Mouse (Mus musculus) stomach, postnatal 0 days (tissue): ENCODE results near the gene Tyrobp. TPM values are rescaled to one million over a fixed set of nuclear protein-coding genes. Genes with fewer than 3 reads are reported as not detected.
A peak's percentile ranks its signal among the peaks of the same experiment; 100 is the strongest.

Experiments used
- ATAC-seq: fragments of 200-750 bp; cut with Nextera tagmentation; 2 replicates; pipeline ENCODE4 v1.8.0; 2017; ENCODE audit not compliant: low FRiP score, low TSS enrichment
- DNase-seq: peaks from one replicate; pipeline ENCODE4 v3.0.0-alpha.2; 2016; ENCODE audit warnings: low spot score
- H3K27ac ChIP-seq: fragments of 300-500 bp; sonication (generic); replicated peaks from 2 replicates; pipeline ENCODE4 v1.5.1; 2014; ENCODE audit warnings: mild to moderate bottlenecking, control low read depth
- H3K27me3 ChIP-seq: fragments of 300-500 bp; sonication (generic); 2 replicates; pipeline ENCODE4 v1.6.1; 2014; ENCODE audit warnings: low read length; ENCODE audit not compliant: control insufficient read depth, insufficient read depth
- H3K36me3 ChIP-seq: fragments of 300-500 bp; sonication (generic); 2 replicates; pipeline ENCODE4 v1.6.1; 2014; ENCODE audit warnings: low read length, mixed read lengths; ENCODE audit not compliant: control insufficient read depth, insufficient read depth
- H3K4me1 ChIP-seq: fragments of 300-500 bp; sonication (generic); replicated peaks from 2 replicates; pipeline ENCODE4 v1.6.1; 2014; ENCODE audit warnings: antibody characterized with exemption; ENCODE audit not compliant: control insufficient read depth, insufficient read depth
- H3K4me2 ChIP-seq: fragments of 300-500 bp; sonication (generic); replicated peaks from 2 replicates; pipeline ENCODE4 v1.6.1; 2014; ENCODE audit warnings: low read depth, mild to moderate bottlenecking, control low read depth, moderate library complexity
- H3K4me3 ChIP-seq: fragments of 300-500 bp; sonication (generic); 2 replicates; pipeline ENCODE4 v1.5.1; 2014; ENCODE audit warnings: low read depth, low read length, control low read depth
- H3K9ac ChIP-seq: fragments of 300-500 bp; sonication (generic); 2 replicates; pipeline ENCODE4 v1.6.1; 2014; ENCODE audit warnings: mild to moderate bottlenecking, low read length, control low read depth, mixed read lengths
- H3K9me3 ChIP-seq: fragments of 300-500 bp; sonication (generic); 2 replicates; pipeline ENCODE4 v1.6.1; 2016; ENCODE audit warnings: low read length; ENCODE audit not compliant: control insufficient read depth
- CTCF ChIP-seq: IDR thresholded peaks from 2 replicates; pipeline ENCODE4 v1.5.1; 2016; ENCODE audit warnings: antibody characterized with exemption, low read depth, mild to moderate bottlenecking, moderate library complexity
- EP300 ChIP-seq: optimal IDR thresholded peaks from 2 replicates; pipeline ENCODE3; 2016; ENCODE audit warnings: antibody characterized with exemption
- WGBS: fragments of 180-500 bp; shearing (Covaris S2); extraction: QIAGEN DNeasy Blood & Tissue Kit; methylation state at CpG from one replicate; pipeline ENCODE4 v1.1.7; 2014; 5-methylcytosine and 5-hydroxymethylcytosine counted together
- polyA plus RNA-seq: library from polyadenylated mRNA; unstranded; fragments of >200 nt; fragmentation: Nextera tagmentation; extraction: Ambion mirVana; gene quantifications from 2 replicates; pipeline ENCODE4 v1.2.1, GENCODE M21; 2015

The Tyrobp gene
- polyA plus RNA-seq, 1 experiment from 2014 or later = 71.0 TPM

- Histone ChIP-seq H3K4me1 (no peaks in the 10 kb centered on the region), H3K27ac (no peak overlapping the region), H3K4me3 (no peak overlapping the region), H3K4me2 (no peak overlapping the region), H3K36me3 (no peaks in the 10 kb centered on the region), H3K9ac (no peak overlapping the region), H3K9me3 (no peaks in the 10 kb centered on the region), H3K27me3 (no peaks in the 10 kb centered on the region; the same call in 1 of the 2 replicates)
- TF ChIP-seq CTCF (no peak), EP300 (no peak)
- DNase-seq (no peak), ATAC-seq (no peak)
- WGBS = 43% methylated on average over 2 of the region's 2 CpGs
Observed at GRCm38 (mm10) chr7:30409789-30410188, 3.8 kb upstream of the Tyrobp start.

- no peak for TF ChIP-seq EP300
- no peak for TF ChIP-seq CTCF
- no peaks in the 10 kb centered on the region for H3K36me3 ChIP-seq
- no peak overlapping the region for H3K9ac ChIP-seq
- H3K9me3 ChIP-seq = no peaks in the 10 kb centered on the region
- no peaks in the 10 kb centered on the region for H3K4me1 ChIP-seq
- 70% methylated on average over 3 of the region's 3 CpGs for WGBS
- H3K4me3 ChIP-seq = no peak overlapping the region
- DNase-seq (no peak), ATAC-seq (no peak)
- H3K4me2 ChIP-seq = no peak overlapping the region
- H3K27me3 ChIP-seq = no peaks in the 10 kb centered on the region; the same call in 1 of the 2 replicates
- no peak overlapping the region for H3K27ac ChIP-seq
Observed at GRCm38 (mm10) chr7:30411023-30411422, 2.5 kb upstream of the Tyrobp start.

DNA sequence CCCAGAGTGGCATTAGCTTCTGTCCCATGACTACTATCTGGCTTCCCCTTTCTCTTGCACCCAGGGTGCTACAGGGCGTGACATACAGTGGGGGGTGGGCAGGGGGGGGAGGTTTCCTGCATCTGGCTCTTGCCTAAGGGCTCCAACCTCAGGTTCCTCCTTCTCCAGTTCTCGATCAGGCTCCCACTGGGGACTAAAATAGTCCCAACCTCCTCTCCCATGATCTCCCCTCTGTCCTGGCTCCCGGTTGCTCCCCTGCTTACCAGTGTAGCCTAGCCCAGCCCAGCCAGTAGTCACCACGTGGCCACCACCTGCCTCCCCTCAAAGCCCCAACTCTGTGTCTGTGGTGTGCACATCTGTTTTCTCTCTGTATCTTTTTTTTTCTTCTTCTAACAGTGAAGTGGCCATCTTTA, 819 bp upstream of the Tyrobp start:
- ATAC-seq (peak; percentile 54; the same call in 1 of the 2 replicates), DNase-seq (no peak)
- 41% methylated on average over 4 of the region's 4 CpGs for WGBS
- Histone ChIP-seq H3K9ac (no peak overlapping the region), H3K36me3 (no peaks in the 10 kb centered on the region), H3K4me1 (no peaks in the 10 kb centered on the region), H3K27me3 (no peaks in the 10 kb centered on the region; the same call in 1 of the 2 replicates), H3K4me3 (no peak overlapping the region), H3K4me2 (no peak overlapping the region), H3K27ac (no peak overlapping the region), H3K9me3 (no peaks in the 10 kb centered on the region)
- TF ChIP-seq EP300 (no peak), CTCF (no peak)

DNA sequence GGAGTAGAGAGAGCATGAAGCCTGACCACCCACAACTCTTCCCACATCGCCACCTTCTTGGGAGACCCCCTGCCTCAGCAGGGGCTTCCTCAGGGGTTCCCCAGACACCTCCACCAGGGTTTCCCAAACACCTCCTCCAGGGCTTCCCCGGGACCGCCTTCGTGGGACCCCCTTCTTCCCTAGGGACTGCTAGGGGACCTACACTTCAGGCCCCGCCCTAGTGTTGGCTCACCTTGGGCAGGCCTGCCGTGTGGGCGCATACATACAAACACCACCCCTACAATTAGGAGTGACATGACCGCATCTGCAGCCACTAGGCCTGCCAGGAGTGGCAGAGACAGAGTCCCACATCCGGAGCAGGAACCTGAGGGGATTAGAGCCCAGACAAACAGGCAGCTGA, 4.3 kb downstream of the Tyrobp start:
- Histone ChIP-seq H3K4me2 (no peak overlapping the region), H3K36me3 (no peaks in the 10 kb centered on the region), H3K4me3 (no peak overlapping the region), H3K27ac (no peak overlapping the region), H3K9ac (no peak overlapping the region), H3K4me1 (no peaks in the 10 kb centered on the region), H3K9me3 (no peaks in the 10 kb centered on the region), H3K27me3 (no peaks in the 10 kb centered on the region)
- ATAC-seq (no peak), DNase-seq (no peak)
- WGBS = 59% methylated on average over 9 of the region's 9 CpGs
- TF ChIP-seq EP300 = no peak

GRCm38 (mm10) chr7:30419561-30420499, 6.3 kb downstream of the Tyrobp start, which contains the start of gene Hcst:
Gene Hcst (minus strand): TSS chr7:30419854.
- 66% methylated on average over 10 of the region's 10 CpGs for WGBS
- no peak for DNase-seq
- H3K4me2 ChIP-seq = no peak within 1 kb of the TSS

DNA sequence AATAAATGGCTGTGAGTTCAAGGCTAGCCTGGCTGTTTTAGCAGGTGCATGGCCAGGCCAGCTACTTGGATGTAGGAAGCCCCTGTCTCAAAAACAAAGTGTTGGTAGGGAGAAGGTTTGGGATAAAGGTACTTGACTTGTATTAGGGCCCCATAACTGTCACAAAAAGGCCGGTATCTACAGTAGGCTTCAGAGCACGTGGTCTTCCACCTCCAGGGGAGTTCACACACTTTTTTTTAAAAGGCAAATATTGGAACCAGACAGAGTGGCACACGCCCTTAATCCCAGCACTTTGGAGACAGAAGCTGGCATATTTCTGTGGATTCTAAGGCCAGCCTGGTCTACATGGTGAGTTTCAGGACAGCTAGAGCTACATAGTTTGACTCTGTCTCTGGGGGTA, 7.1 kb downstream of the Tyrobp start:
- H3K9me3 ChIP-seq = no peaks in the 10 kb centered on the region
- H3K4me3 ChIP-seq = no peak overlapping the region
- H3K27ac ChIP-seq = no peak overlapping the region
- no peaks in the 10 kb centered on the region for H3K36me3 ChIP-seq
- WGBS = 48% methylated on average over 3 of the region's 3 CpGs
- H3K4me1 ChIP-seq = no peaks in the 10 kb centered on the region
- no peak overlapping the region for H3K9ac ChIP-seq
- DNase-seq = no peak
- no peak overlapping the region for H3K4me2 ChIP-seq
- ATAC-seq = no peak
- H3K27me3 ChIP-seq = no peaks in the 10 kb centered on the region
- TF ChIP-seq EP300 (no peak), CTCF (no peak)

More at GRCm38 (mm10) chr7:30419561-30420499, 6.3 kb downstream of the Tyrobp start, which contains the start of gene Hcst:
- Histone ChIP-seq H3K4me3 (no peak within 1 kb of the TSS), H3K27ac (no peak within 1 kb of the TSS), H3K27me3 (no peaks in the 10 kb centered on the region), H3K4me1 (no peaks in the 10 kb centered on the region), H3K9ac (no peak within 1 kb of the TSS), H3K36me3 (no peaks in the 10 kb centered on the region), H3K9me3 (no peaks in the 10 kb centered on the region)
- ATAC-seq = no peak
- no peak for TF ChIP-seq EP300
- no peak for TF ChIP-seq CTCF
